Mouse (Mus musculus): ENCODE results near the gene Ahr. TPM values are rescaled to one million over a fixed set of nuclear protein-coding genes. Genes with fewer than 3 reads are reported as not detected.
A peak's percentile ranks its signal among the peaks of the same experiment; 100 is the strongest.

Ahr gene
- total RNA-seq, 2 experiments from 2014 or later, result 1.5 to 2.5 TPM

DNA sequence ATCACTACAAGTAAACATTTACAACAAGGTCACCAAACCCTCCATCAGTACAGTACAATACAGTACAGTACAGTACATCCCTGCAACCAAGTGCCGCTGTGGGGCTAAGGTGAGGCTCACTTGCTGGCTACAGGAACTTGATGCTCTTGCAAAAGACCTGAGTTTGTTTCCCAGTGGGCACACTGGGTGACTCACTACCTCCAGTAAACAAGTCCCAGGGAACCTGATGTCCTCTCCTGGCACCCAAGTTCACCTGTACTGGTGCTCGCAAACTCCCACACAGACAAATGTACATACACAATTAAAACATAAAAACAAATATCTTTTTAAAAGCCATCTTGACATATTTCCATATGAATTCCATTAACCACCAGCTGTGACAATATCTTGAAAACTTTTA, 28.5 kb downstream of the Ahr start:
- ATAC-seq (replicated peaks; ENCODE audit: poor library complexity, severe bottlenecking), result no peak

DNA sequence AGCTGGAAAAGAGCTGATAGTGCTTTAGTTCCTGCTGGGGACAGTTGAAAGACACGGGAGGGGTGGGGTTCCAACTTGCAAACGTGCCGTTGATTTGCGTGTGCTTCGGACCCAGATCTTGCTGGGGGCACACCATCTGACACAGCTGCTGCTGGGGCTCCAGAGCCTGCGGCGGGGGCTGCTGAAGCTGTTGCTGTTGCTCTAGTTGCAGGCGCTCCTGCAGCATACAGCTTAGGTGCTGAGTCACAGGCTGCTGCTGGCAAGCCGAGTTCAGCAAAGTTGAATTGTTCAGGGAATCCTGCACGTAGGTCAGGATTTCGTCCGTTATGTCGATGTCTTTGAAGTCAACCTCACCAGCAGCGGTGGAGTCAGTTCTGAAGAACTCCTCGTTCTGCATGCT, 30.8 kb downstream of the Ahr start:
- ATAC-seq (replicated peaks; ENCODE audit: poor library complexity, severe bottlenecking), result no peak

DNA sequence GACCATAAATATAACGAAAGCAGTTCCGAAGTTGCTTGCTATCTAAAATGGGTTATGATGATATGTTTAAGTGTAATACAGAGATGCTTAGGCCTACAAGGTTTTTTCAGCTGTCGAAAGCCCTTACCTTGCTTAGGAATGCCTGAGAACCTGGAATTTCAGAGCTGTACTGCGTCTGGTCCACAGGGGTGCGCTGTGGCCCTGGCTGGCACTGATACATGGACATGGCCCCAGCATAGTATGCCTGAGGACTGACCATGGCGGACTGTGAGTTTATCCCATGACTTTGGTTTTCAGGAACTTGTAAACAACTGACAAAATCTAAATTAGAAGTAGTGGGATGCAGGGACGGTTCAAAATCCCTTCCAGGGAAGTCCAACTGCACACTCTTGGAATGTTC, 31.3 kb downstream of the Ahr start:
- no peak for ATAC-seq (replicated peaks; ENCODE audit: poor library complexity, severe bottlenecking)

DNA sequence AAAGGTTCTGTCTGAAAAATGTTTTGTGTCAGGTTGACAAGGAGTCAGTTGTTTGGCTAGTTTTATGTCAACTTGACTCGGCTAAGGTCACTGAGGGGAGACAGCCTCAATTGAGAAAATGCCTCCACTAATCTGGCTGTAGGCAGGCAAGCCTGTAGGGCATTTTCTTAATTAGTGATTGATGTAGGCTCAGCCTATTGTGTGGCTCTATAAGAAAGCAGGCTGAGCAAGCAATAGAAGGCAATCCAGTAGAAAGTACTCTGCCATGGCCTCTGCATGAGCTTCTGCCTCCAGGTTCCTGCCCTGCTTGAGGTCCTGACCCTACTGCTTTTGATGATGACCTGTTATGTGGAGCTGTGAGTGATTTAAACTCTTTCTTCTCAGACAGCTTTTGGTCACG, 33.4 kb downstream of the Ahr start:
- no peak for ATAC-seq (replicated peaks; ENCODE audit: poor library complexity, severe bottlenecking)

DNA sequence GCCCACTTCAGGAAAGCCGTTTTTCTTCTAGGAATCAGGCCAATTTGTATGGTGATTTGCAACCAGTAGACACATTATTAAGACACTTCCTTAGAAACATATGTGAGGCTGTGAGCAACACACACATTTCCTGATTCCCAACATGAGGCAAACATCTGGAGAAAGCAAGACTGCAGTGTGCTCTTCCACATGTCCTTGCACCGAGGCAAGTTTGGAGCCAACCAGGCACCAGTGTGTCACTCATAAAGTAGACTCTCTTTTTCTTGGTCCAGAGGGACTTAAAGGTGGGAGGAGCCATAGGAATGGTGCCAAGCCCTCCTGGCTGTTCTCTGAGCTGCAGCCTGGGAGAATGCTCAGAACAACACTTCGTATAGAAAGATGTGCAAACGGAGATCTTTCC, 39.6 kb downstream of the Ahr start:
- ATAC-seq (replicated peaks; ENCODE audit: poor library complexity, severe bottlenecking), result no peak; the same call in 1 of the 2 replicates

DNA sequence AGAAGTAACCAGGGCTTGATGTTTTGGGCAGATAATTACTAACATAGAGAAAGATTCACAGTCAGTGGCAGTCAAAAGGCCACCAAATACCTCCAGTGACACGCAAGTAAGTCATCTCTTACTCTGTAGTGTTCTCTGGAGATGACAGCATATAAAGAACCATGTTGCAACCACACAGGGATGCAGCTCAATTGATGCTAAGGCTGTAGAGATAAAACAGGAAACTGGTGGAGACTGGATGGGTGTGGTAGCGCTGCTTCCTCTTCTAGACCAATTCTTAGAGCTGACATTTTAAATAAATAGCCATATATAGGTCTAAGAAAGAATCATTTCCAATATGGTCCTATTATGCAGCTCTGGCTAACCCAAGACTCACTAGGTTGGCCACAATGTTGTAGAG, 54.1 kb downstream of the Ahr start:
- peak; percentile 82 for ATAC-seq (replicated peaks; ENCODE audit: poor library complexity, severe bottlenecking)

DNA sequence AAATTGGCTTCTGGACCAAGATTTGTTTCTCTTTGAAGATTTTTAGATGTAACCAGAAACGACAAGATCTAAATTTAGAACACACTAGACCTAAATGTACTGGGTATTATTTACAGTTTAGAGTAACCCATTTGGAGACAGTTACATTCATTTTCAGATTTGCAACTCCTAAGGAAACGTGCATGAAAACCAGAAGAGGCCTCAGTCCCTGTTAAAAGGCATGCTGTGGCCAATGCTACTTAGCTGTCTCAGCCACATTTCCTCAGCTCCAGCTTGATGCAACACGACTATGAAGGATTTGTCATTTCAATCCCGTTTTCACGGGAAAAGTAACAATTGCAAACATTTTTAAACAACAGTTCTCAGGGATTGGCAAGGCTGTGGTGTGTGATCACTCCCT, 55.9 kb downstream of the Ahr start:
- no peak for ATAC-seq (replicated peaks; ENCODE audit: poor library complexity, severe bottlenecking)

DNA sequence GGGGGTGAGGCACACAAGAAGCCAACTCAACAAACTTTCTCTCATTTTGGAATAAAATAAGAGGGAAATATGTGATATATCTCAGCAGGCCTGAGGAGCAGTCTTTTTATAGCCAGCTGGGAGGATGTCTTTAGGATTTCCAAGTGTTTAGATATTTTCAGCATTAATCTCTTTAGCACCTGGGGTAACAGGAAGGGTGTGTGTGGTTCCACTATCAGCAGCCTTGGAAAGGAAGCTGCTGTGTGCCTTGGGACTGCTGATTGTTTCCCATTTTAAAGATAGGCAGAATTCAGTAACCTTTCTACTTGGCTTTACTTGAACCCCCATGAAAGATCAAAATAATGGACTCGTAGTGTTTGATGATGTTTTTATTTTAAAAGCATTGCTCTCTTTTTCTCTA, 71.4 kb downstream of the Ahr start:
- no peak for ATAC-seq (replicated peaks; ENCODE audit: poor library complexity, severe bottlenecking)

DNA sequence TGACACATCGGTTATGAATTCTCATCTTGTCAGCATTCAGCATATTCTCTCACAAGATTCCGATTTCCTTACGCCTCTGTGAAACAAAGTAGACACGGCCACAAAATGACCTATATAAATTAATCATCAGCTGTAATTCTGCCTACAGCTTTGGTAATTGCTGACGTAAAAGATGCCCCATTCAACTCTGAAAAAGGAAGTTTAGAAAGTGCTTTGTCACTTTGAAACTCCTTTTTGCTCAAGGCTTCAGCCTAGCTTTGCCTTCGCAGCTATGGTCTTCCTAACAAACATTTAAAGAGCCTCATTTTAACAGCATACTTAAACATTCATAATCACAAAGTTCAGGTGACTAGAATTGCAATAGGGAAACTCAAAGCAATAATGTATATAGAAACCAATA, 72.2 kb downstream of the Ahr start:
- peak; percentile 58 for ATAC-seq (replicated peaks; ENCODE audit: poor library complexity, severe bottlenecking)

DNA sequence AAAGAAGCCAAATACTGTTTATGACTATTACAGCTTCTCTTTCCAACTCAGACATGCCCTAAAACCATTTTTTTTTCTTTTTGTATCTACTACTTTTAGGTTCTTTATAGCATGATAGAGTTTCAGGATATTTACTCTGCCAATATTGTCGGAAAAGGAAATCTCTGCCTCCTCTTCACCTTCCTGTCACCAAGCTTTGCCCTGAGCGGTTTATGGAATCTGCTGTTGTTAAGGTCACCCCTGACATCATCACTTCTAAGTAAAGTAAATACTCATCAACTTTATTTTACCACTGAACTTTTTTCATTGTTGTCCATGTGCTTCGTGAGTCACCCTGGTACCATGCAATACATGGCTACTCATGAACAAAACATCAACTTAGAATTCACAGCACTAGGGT, 75.2 kb downstream of the Ahr start:
- ATAC-seq (replicated peaks; ENCODE audit: poor library complexity, severe bottlenecking), result no peak
